Mouse (Mus musculus): Measurements from ENCODE around the gene Manea. TPM values are rescaled to one million over a fixed set of nuclear protein-coding genes. Genes with fewer than 3 reads are reported as not detected.
A peak's percentile ranks its signal among the peaks of the same experiment; 100 is the strongest.

Manea gene
- 12.2 and 13.1 TPM in 2 replicates for polyA plus RNA-seq (2015; fragmentation: Nextera tagmentation; extraction: Ambion mirVana)

DNA sequence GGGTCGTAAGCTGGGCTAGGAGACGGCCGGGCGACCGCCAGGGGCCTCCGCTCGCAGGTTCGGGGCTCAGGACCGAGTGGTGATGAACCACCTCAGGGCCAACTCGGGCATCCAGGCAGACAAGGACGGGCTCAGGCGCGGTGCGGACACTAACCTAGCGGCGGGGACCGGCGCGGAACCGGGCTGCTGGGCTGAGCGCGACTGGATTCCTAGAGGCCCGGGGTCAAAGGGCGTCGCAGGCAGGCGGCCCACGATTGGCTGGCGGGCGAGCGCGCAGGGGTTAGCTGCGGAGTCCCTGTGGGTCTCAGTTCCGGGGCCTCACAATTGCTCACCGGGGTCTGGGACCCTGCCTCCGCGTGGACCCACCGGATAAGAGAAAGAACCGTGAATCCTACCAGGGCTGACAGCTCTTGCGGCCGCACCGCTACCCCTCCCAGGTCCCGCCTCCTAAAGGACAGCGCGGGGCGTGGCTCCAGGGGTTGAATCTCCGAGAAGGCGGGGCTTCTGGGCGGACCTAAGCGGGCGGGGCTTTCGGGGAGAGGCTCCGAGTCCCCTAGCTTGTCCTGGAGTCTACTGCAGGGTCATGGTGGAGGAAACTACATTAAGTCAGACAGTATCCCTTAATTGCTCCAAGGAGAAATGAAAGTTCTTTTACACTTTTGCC is at the start of gene Manea:
TSS of gene Manea (minus strand) at position 449 of the 664 bp plus-strand sequence.
- under 1% methylated on average over 52 of the region's 52 CpGs for WGBS
- ATAC-seq (ENCODE audit: insufficient read depth, low FRiP score) = peak; percentile 99
- Histone ChIP-seq H3K4me3 (replicated peaks; ENCODE audit: low read length) (peak within 1 kb of the TSS; percentile 85), H3K9ac (ENCODE audit: low read length) (peak within 1 kb of the TSS; percentile 90), H3K36me3 (ENCODE audit: control insufficient read depth, insufficient read depth, low read length) (no peaks in the 10 kb centered on the region), H3K27me3 (ENCODE audit: control insufficient read depth, insufficient read depth, low read length) (no peaks in the 10 kb centered on the region), H3K4me2 (ENCODE audit: low read depth, low read length) (peak within 1 kb of the TSS; percentile 75), H3K4me1 (ENCODE audit: control insufficient read depth, insufficient read depth, low read length) (peaks cover 3% of the 10 kb centered on the region; the same call in 1 of the 2 replicates), H3K27ac (ENCODE audit: low read length) (peak within 1 kb of the TSS; percentile 87), H3K9me3 (replicated peaks; ENCODE audit: control insufficient read depth, low read length) (no peaks in the 10 kb centered on the region)

DNA sequence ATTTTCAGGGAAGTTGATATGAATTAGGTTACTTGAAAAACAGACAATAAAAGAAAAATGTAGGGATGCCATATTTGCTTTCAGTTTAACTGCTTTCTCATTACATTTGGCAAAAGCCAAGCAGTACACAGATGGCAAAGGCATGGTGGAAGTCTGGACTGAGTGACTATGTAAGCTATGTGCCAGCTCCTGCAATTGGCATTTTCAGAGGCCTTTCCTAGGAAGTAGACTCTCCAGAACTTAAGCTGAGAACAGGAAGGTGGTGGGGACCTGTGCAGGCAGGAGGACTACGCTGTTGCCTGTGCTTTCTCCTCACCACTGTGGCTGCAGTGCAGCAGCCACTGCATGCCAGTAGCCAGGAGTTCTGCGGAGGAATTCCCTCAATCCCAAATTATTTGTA is 7.9 kb upstream of the Manea start:
- Histone ChIP-seq H3K4me3 (replicated peaks; ENCODE audit: low read length) (no peak overlapping the region), H3K9me3 (replicated peaks; ENCODE audit: control insufficient read depth, low read length) (no peaks in the 10 kb centered on the region), H3K4me1 (ENCODE audit: control insufficient read depth, insufficient read depth, low read length) (no peaks in the 10 kb centered on the region), H3K36me3 (ENCODE audit: control insufficient read depth, insufficient read depth, low read length) (no peaks in the 10 kb centered on the region), H3K27me3 (ENCODE audit: control insufficient read depth, insufficient read depth, low read length) (no peaks in the 10 kb centered on the region), H3K27ac (ENCODE audit: low read length) (no peak overlapping the region), H3K9ac (ENCODE audit: low read length) (no peak overlapping the region), H3K4me2 (ENCODE audit: low read depth, low read length) (no peak overlapping the region)
- no peak for ATAC-seq (ENCODE audit: insufficient read depth, low FRiP score)
- WGBS = 92% methylated on average over 2 of the region's 2 CpGs

DNA sequence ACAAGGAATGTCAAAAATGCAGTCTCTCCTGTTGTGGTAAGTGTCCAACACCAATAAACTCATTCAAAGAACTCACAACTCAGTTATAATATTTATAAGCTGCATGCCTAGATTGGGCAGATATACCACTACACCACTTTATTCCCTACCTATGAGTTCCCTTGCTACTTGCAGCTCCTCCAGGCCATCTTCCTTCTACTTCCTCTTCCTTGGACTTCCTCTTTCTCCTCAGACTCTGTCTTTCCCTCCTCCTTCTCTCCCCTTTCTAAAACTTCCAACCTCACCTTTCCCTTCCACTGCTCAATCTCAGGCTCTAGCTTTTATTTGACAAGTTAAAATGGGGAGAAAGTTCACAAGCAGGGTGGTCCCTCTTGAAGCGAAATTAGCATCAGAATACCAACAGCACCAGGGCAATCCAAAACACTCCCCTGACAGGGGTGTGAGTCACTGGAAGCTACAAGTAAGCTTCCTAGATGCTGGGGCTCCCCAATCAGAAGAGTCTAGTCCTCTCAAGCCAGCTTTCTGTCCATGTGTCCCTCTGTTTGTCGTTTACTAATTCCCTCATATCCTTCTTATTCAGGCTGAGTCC is 7.0 kb upstream of the Manea start:
- Histone ChIP-seq H3K4me2 (ENCODE audit: low read depth, low read length) (no peak overlapping the region), H3K27me3 (ENCODE audit: control insufficient read depth, insufficient read depth, low read length) (no peaks in the 10 kb centered on the region), H3K4me3 (replicated peaks; ENCODE audit: low read length) (no peak overlapping the region), H3K4me1 (ENCODE audit: control insufficient read depth, insufficient read depth, low read length) (no peaks in the 10 kb centered on the region), H3K36me3 (ENCODE audit: control insufficient read depth, insufficient read depth, low read length) (no peaks in the 10 kb centered on the region), H3K27ac (ENCODE audit: low read length) (no peak overlapping the region), H3K9me3 (replicated peaks; ENCODE audit: control insufficient read depth, low read length) (no peaks in the 10 kb centered on the region), H3K9ac (ENCODE audit: low read length) (no peak overlapping the region)
- WGBS = 31% methylated on average over 2 of the region's 2 CpGs
- ATAC-seq (ENCODE audit: insufficient read depth, low FRiP score) = no peak

DNA sequence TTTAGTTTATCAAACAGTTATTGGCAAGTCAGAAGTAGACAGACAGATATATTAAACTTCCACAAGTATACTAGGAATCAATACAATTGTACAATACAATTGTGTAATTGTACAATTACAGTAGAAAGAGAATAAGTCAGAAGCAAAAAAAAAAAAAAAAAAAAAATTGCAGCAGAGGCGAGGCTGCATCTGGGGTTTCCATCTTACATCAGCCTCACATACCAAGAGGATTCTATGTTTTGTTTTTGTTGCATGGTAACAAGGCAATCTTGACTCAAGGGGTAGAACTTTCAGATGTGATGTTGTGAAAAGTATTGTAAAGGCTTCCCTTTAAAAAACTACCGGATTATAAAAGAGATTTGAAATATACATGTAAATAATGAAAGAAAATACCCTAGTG is 548 bp upstream of the Manea start:
- H3K4me3 ChIP-seq (replicated peaks; ENCODE audit: low read length) = no peak overlapping the region
- H3K9me3 ChIP-seq (replicated peaks; ENCODE audit: control insufficient read depth, low read length) = no peaks in the 10 kb centered on the region
- H3K4me1 ChIP-seq (ENCODE audit: control insufficient read depth, insufficient read depth, low read length) = peaks cover 3% of the 10 kb centered on the region; the same call in 1 of the 2 replicates
- no peaks in the 10 kb centered on the region for H3K36me3 ChIP-seq (ENCODE audit: control insufficient read depth, insufficient read depth, low read length)
- H3K4me2 ChIP-seq (ENCODE audit: low read depth, low read length) = no peak overlapping the region
- H3K9ac ChIP-seq (ENCODE audit: low read length) = no peak overlapping the region
- 43% methylated on average over 2 of the region's 2 CpGs for WGBS
- H3K27me3 ChIP-seq (ENCODE audit: control insufficient read depth, insufficient read depth, low read length) = no peaks in the 10 kb centered on the region
- no peak overlapping the region for H3K27ac ChIP-seq (ENCODE audit: low read length)
- ATAC-seq (ENCODE audit: insufficient read depth, low FRiP score) = no peak

DNA sequence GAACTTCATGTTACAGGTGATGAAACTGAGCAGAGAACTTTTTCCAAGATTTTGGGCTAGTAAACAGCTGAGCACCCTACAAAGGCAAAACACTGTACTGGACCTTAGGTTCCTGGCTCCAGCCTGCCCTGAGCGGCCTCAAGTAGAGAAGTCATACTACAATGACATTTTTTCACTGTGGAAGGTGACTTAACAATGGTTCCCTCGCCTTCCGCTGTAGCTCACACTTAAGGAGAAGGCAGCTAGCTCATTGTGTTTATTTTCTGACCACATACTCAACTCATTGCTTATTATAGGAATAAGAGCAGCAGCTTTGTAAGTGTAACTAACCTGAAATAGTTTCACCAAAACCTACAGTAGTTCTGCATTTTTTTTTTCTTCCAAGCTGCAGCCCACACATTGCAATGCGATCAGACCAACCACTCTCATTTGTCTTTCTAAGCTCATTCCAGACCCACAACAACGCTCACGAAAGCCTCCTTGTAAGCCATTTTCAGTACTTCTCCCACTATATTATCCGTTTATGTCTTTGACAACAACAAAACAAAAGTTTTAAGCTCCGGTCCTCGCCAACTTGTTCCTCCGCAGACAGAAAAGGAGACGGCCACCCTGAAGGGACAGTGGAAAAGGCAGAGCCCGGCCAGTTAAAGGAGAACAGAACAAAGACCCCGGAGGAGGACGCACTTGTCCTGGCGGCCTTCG is 799 bp downstream of the Manea start:
- H3K9ac ChIP-seq (ENCODE audit: low read length) = peak overlapping the region; percentile 90
- H3K4me3 ChIP-seq (replicated peaks; ENCODE audit: low read length) = peak overlapping the region; percentile 85
- no peak for ATAC-seq (ENCODE audit: insufficient read depth, low FRiP score)
- H3K4me2 ChIP-seq (ENCODE audit: low read depth, low read length) = peak overlapping the region; percentile 75
- no peaks in the 10 kb centered on the region for H3K9me3 ChIP-seq (replicated peaks; ENCODE audit: control insufficient read depth, low read length)
- 3% methylated on average over 16 of the region's 16 CpGs for WGBS
- H3K27me3 ChIP-seq (ENCODE audit: control insufficient read depth, insufficient read depth, low read length) = no peaks in the 10 kb centered on the region
- H3K36me3 ChIP-seq (ENCODE audit: control insufficient read depth, insufficient read depth, low read length) = no peaks in the 10 kb centered on the region
- peaks cover 3% of the 10 kb centered on the region; the same call in 1 of the 2 replicates for H3K4me1 ChIP-seq (ENCODE audit: control insufficient read depth, insufficient read depth, low read length)
- peak overlapping the region; percentile 87 for H3K27ac ChIP-seq (ENCODE audit: low read length)

DNA sequence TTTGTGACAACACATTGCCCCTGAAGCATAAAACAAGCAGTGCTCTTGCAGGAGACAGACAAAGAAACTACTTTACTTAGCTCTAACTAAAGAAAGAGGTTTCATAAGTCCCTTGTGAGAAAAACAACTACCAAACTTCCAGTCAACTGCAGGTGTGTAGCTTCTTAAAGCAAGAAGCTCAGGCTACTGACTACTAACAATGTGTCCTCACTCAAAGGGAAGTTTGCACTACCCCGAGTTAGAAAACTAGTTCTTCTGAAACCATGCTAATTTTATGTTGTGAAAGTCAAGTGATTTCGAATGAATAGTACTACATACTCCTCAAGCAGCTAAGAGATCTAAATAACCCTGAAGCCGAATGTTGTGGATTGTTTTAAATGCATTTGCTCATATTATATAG is 1.6 kb downstream of the Manea start:
- no peak for ATAC-seq (ENCODE audit: insufficient read depth, low FRiP score)
- 68% methylated on average over 3 of the region's 3 CpGs for WGBS
- Histone ChIP-seq H3K9ac (ENCODE audit: low read length) (no peak overlapping the region), H3K36me3 (ENCODE audit: control insufficient read depth, insufficient read depth, low read length) (no peaks in the 10 kb centered on the region), H3K4me3 (replicated peaks; ENCODE audit: low read length) (no peak overlapping the region), H3K4me1 (ENCODE audit: control insufficient read depth, insufficient read depth, low read length) (peaks cover 3% of the 10 kb centered on the region; the same call in 1 of the 2 replicates), H3K4me2 (ENCODE audit: low read depth, low read length) (no peak overlapping the region; the same call in 1 of the 2 replicates), H3K9me3 (replicated peaks; ENCODE audit: control insufficient read depth, low read length) (no peaks in the 10 kb centered on the region), H3K27ac (ENCODE audit: low read length) (no peak overlapping the region), H3K27me3 (ENCODE audit: control insufficient read depth, insufficient read depth, low read length) (no peaks in the 10 kb centered on the region)

DNA sequence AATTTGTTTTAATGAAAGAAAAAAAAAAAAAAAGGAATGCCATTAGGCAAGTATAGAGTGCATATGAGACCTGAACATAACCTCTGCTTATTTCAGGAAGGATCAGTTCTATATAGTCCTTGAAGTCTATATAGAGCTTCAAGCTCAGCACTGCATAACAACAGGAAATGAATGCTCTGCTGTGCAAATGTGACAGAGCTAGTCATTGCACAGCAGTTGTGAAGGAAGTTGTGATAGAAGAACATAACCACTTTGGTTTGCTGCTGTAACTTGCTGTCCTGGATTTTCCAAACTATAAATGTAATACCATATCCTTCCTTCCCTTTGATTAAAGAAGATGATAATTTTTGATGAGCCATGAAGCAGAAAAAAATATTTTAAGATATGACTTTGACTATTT is 4.3 kb downstream of the Manea start:
- no peak overlapping the region for H3K9ac ChIP-seq (ENCODE audit: low read length)
- no peaks in the 10 kb centered on the region for H3K9me3 ChIP-seq (replicated peaks; ENCODE audit: control insufficient read depth, low read length)
- no peaks in the 10 kb centered on the region for H3K36me3 ChIP-seq (ENCODE audit: control insufficient read depth, insufficient read depth, low read length)
- peaks cover 3% of the 10 kb centered on the region; the same call in 1 of the 2 replicates for H3K4me1 ChIP-seq (ENCODE audit: control insufficient read depth, insufficient read depth, low read length)
- no peak overlapping the region for H3K27ac ChIP-seq (ENCODE audit: low read length)
- no peaks in the 10 kb centered on the region for H3K27me3 ChIP-seq (ENCODE audit: control insufficient read depth, insufficient read depth, low read length)
- no peak overlapping the region for H3K4me3 ChIP-seq (replicated peaks; ENCODE audit: low read length)
- no peak overlapping the region for H3K4me2 ChIP-seq (ENCODE audit: low read depth, low read length)
- no peak for ATAC-seq (ENCODE audit: insufficient read depth, low FRiP score)

DNA sequence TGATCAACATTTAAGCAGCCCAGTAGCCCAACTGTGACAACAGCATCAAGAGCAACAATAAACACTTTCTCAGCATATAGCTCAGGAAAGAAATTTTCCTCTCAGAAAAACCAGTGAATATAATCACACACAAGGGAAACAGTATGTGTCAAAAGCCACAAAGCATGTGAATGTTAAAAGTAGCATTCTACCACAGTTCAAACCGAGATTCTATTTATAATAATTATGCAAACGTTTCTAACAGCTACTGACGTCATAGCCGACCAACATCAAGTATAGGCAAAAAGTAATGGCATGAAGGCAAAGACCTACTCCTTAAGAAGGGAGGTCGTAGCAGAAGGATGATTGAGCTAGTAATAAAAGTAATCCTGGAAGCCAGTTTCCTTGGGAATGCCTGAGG is 8.1 kb downstream of the Manea start:
- no peak overlapping the region for H3K27ac ChIP-seq (ENCODE audit: low read length)
- H3K36me3 ChIP-seq (ENCODE audit: control insufficient read depth, insufficient read depth, low read length) = no peaks in the 10 kb centered on the region
- H3K27me3 ChIP-seq (ENCODE audit: control insufficient read depth, insufficient read depth, low read length) = no peaks in the 10 kb centered on the region
- 82% methylated on average over 5 of the region's 5 CpGs for WGBS
- ATAC-seq (ENCODE audit: insufficient read depth, low FRiP score) = no peak
- H3K9ac ChIP-seq (ENCODE audit: low read length) = no peak overlapping the region
- H3K4me3 ChIP-seq (replicated peaks; ENCODE audit: low read length) = no peak overlapping the region
- H3K4me2 ChIP-seq (ENCODE audit: low read depth, low read length) = no peak overlapping the region
- no peaks in the 10 kb centered on the region for H3K4me1 ChIP-seq (ENCODE audit: control insufficient read depth, insufficient read depth, low read length)
- H3K9me3 ChIP-seq (replicated peaks; ENCODE audit: control insufficient read depth, low read length) = no peaks in the 10 kb centered on the region

DNA sequence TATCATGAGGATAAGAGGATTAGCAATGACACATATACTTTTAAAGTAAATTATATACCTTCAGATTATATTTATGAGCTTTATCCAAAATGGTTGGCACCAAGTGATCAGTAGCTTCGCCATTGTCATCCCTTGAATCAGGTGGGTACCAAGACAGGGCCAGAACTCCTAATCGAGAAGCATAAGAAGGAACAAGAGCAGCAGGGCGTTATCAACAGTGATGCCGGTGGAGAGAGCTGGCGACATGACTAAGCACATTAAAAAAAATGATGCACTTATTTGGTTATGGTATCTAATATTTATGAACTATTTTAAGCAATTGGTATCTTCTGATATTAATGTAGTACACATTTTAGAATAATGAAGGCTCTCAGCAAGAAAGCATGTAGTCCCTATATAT is 10.1 kb downstream of the Manea start:
- no peaks in the 10 kb centered on the region for H3K36me3 ChIP-seq (ENCODE audit: control insufficient read depth, insufficient read depth, low read length)
- no peak overlapping the region for H3K4me2 ChIP-seq (ENCODE audit: low read depth, low read length)
- no peak overlapping the region for H3K9ac ChIP-seq (ENCODE audit: low read length)
- H3K27me3 ChIP-seq (ENCODE audit: control insufficient read depth, insufficient read depth, low read length) = no peaks in the 10 kb centered on the region
- H3K27ac ChIP-seq (ENCODE audit: low read length) = no peak overlapping the region
- no peaks in the 10 kb centered on the region for H3K4me1 ChIP-seq (ENCODE audit: control insufficient read depth, insufficient read depth, low read length)
- no peaks in the 10 kb centered on the region for H3K9me3 ChIP-seq (replicated peaks; ENCODE audit: control insufficient read depth, low read length)
- ATAC-seq (ENCODE audit: insufficient read depth, low FRiP score) = no peak
- no peak overlapping the region for H3K4me3 ChIP-seq (replicated peaks; ENCODE audit: low read length)
- 91% methylated on average over 5 of the region's 5 CpGs for WGBS
